Mouse (Mus musculus): Measurements from ENCODE around the gene Gm3417. TPM values are rescaled to one million over a fixed set of nuclear protein-coding genes. Genes with fewer than 3 reads are reported as not detected.
A peak's percentile ranks its signal among the peaks of the same experiment; 100 is the strongest.
"Not testable (repeated sequence)": the region's sequence is repeated elsewhere in the genome, so short reads cannot be mapped to it uniquely, and the experiment has no call there.

Gene Gm3417
- 0.86 TPM in 1 of 2 replicates, not detected in the other for polyA plus RNA-seq (2015; fragmentation: Nextera tagmentation; extraction: Ambion mirVana)

GRCm38 (mm10) chr17:14978362-14979038, at the start of gene Gm3417, which contains the start of gene 9030025P20Rik:
Gm3417 (minus strand) TSS chr17:14978790.
9030025P20Rik (plus strand) TSS chr17:14978468.
- H3K4me1 ChIP-seq, H3K9me3 ChIP-seq, H3K9ac ChIP-seq, H3K27me3 ChIP-seq, H3K36me3 ChIP-seq, H3K27ac ChIP-seq: not testable (repeated sequence)
- Histone ChIP-seq H3K4me3 (0 out of 2 replicates have a peak within 1 kb of the TSS, but pooled peaks have one; percentile 24), H3K4me2 (replicated peaks) (peak within 1 kb of the TSS; percentile 34; the same call in 1 of the 2 replicates)
- peak; percentile 97 for ATAC-seq (ENCODE audit: low FRiP score, low read depth)
- no CpG with 5 or more reads among the region's 60 CpGs for WGBS

GRCm38 (mm10) chr17:15025513-15025912, 46.9 kb upstream of the Gm3417 start:
- ATAC-seq (ENCODE audit: low FRiP score, low read depth); H3K27me3 ChIP-seq; H3K4me3 ChIP-seq; H3K9ac ChIP-seq; H3K27ac ChIP-seq; H3K36me3 ChIP-seq; H3K4me1 ChIP-seq; H3K4me2 ChIP-seq (replicated peaks); H3K9me3 ChIP-seq: not testable (repeated sequence)
- WGBS: no CpG with 5 or more reads among the region's 6 CpGs

GRCm38 (mm10) chr17:15024502-15025193, 46.1 kb upstream of the Gm3417 start:
- not testable (repeated sequence) for H3K4me2 ChIP-seq (replicated peaks); H3K27me3 ChIP-seq; H3K9me3 ChIP-seq; H3K27ac ChIP-seq; H3K4me3 ChIP-seq; H3K36me3 ChIP-seq; H3K4me1 ChIP-seq; H3K9ac ChIP-seq
- peak; percentile 95 for ATAC-seq (ENCODE audit: low FRiP score, low read depth)
- WGBS: no CpG with 5 or more reads among the region's 48 CpGs

- H3K9ac ChIP-seq; H3K27me3 ChIP-seq; H3K4me2 ChIP-seq (replicated peaks); H3K27ac ChIP-seq; H3K9me3 ChIP-seq; H3K4me1 ChIP-seq; H3K4me3 ChIP-seq; H3K36me3 ChIP-seq: not testable (repeated sequence)
- WGBS: no CpG with 5 or more reads among the region's 97 CpGs
- ATAC-seq (ENCODE audit: low FRiP score, low read depth): peak; percentile 82
Measured at GRCm38 (mm10) chr17:15023878-15024492, 45.4 kb upstream of the Gm3417 start.

- H3K9ac ChIP-seq; H3K4me1 ChIP-seq; H3K4me3 ChIP-seq; H3K4me2 ChIP-seq (replicated peaks); H3K9me3 ChIP-seq; H3K27ac ChIP-seq; H3K36me3 ChIP-seq; H3K27me3 ChIP-seq; ATAC-seq (ENCODE audit: low FRiP score, low read depth): not testable (repeated sequence)
- WGBS: 89% methylated on average over 3 of the region's 3 CpGs
Measured at GRCm38 (mm10) chr17:15021503-15022220, 43.1 kb upstream of the Gm3417 start.

GRCm38 (mm10) chr17:15009706-15010413, 31.3 kb upstream of the Gm3417 start, which contains the start of gene Gm3435:
Gm3435 (plus strand) TSS chr17:15010176.
- not testable (repeated sequence) for H3K27ac ChIP-seq
- peak; percentile 97 for ATAC-seq (ENCODE audit: low FRiP score, low read depth)
- WGBS: no CpG with 5 or more reads among the region's 60 CpGs

GRCm38 (mm10) chr17:15009088-15009487, 30.5 kb upstream of the Gm3417 start:
- not testable (repeated sequence) for ATAC-seq (ENCODE audit: low FRiP score, low read depth); H3K9ac ChIP-seq; H3K27me3 ChIP-seq; H3K4me1 ChIP-seq; H3K27ac ChIP-seq; H3K9me3 ChIP-seq; H3K4me2 ChIP-seq (replicated peaks); H3K4me3 ChIP-seq; H3K36me3 ChIP-seq
- WGBS: no CpG with 5 or more reads among the region's 3 CpGs

More at GRCm38 (mm10) chr17:15009706-15010413, 31.3 kb upstream of the Gm3417 start, which contains the start of gene Gm3435:
- not testable (repeated sequence) for H3K27me3 ChIP-seq; H3K9me3 ChIP-seq; H3K4me1 ChIP-seq; H3K36me3 ChIP-seq; H3K9ac ChIP-seq; H3K4me3 ChIP-seq; H3K4me2 ChIP-seq (replicated peaks)

- not testable (repeated sequence) for H3K4me1 ChIP-seq, H3K4me3 ChIP-seq
- no CpG with 5 or more reads among the region's 4 CpGs for WGBS
Measured at GRCm38 (mm10) chr17:15000047-15000446, 21.5 kb upstream of the Gm3417 start.

GRCm38 (mm10) chr17:14994140-14994539, 15.6 kb upstream of the Gm3417 start:
- ATAC-seq (ENCODE audit: low FRiP score, low read depth); H3K9ac ChIP-seq; H3K4me3 ChIP-seq; H3K27ac ChIP-seq; H3K4me1 ChIP-seq; H3K9me3 ChIP-seq; H3K27me3 ChIP-seq; H3K4me2 ChIP-seq (replicated peaks); H3K36me3 ChIP-seq: not testable (repeated sequence)
- WGBS: no CpG with 5 or more reads among the region's 5 CpGs

More at GRCm38 (mm10) chr17:15000047-15000446, 21.5 kb upstream of the Gm3417 start:
- not testable (repeated sequence) for H3K27ac ChIP-seq; H3K4me2 ChIP-seq (replicated peaks); H3K27me3 ChIP-seq; H3K36me3 ChIP-seq; H3K9ac ChIP-seq; ATAC-seq (ENCODE audit: low FRiP score, low read depth); H3K9me3 ChIP-seq

- peak; percentile 94 for ATAC-seq (ENCODE audit: low FRiP score, low read depth)
- whole genome bisulfite sequencing: no CpG with 5 or more reads among the region's 47 CpGs
- H3K9ac ChIP-seq; H3K36me3 ChIP-seq; H3K4me2 ChIP-seq (replicated peaks); H3K4me1 ChIP-seq; H3K27ac ChIP-seq; H3K27me3 ChIP-seq; H3K4me3 ChIP-seq; H3K9me3 ChIP-seq: not testable (repeated sequence)
Measured at GRCm38 (mm10) chr17:14993139-14993832, 14.7 kb upstream of the Gm3417 start.

GRCm38 (mm10) chr17:14992522-14993138, 14.0 kb upstream of the Gm3417 start:
- ATAC-seq (ENCODE audit: low FRiP score, low read depth): peak; percentile 80
- H3K9ac ChIP-seq; H3K4me1 ChIP-seq; H3K4me2 ChIP-seq (replicated peaks); H3K9me3 ChIP-seq; H3K36me3 ChIP-seq; H3K27me3 ChIP-seq; H3K27ac ChIP-seq; H3K4me3 ChIP-seq: not testable (repeated sequence)
- WGBS: no CpG with 5 or more reads among the region's 98 CpGs

Measured in limb, embryonic 13.5 days (tissue).